Mouse (Mus musculus) WW6 (cell line): ENCODE measurements at regions not wholly inside any gene's neighbourhood (a gene's known extent, or its start where the extent isn't known, plus 50 kb on each side); places are given as distances from the start of the nearest gene placed in this dataset.

Source experiments
- DNase-seq: peaks from one replicate; pipeline ENCODE4 v3.0.0-alpha.2; 2013; ENCODE audit warnings: low read depth, low spot score

GRCm38 (mm10) chr12:16268621-16269165 is 342.1 kb downstream of the Lpin1 start:
- no peak for DNase-seq

GRCm38 (mm10) chr12:16261465-16261864 is 349.3 kb downstream of the Lpin1 start:
- DNase-seq, result no peak

GRCm38 (mm10) chr12:16260981-16261380 is 349.8 kb downstream of the Lpin1 start:
- DNase-seq, result no peak

- no peak for DNase-seq
Measured at GRCm38 (mm10) chr12:16260501-16260900, 350.3 kb downstream of the Lpin1 start.

- DNase-seq, result no peak
Measured at GRCm38 (mm10) chr12:16250621-16251020, 360.1 kb downstream of the Lpin1 start.

- DNase-seq, result no peak
Measured at GRCm38 (mm10) chr12:16250096-16250495, 360.7 kb downstream of the Lpin1 start.

- no peak for DNase-seq
Measured at GRCm38 (mm10) chr12:16239792-16240191, 371.0 kb downstream of the Lpin1 start.

GRCm38 (mm10) chr12:16237498-16237897 is 373.3 kb downstream of the Lpin1 start:
- DNase-seq, result no peak

GRCm38 (mm10) chr12:16233559-16233958 is 377.2 kb downstream of the Lpin1 start:
- no peak for DNase-seq

- no peak for DNase-seq
Measured at GRCm38 (mm10) chr12:16232828-16233227, 377.9 kb downstream of the Lpin1 start.

- no peak for DNase-seq
Measured at GRCm38 (mm10) chr12:16232051-16232450, 378.7 kb downstream of the Lpin1 start.

GRCm38 (mm10) chr12:16231093-16231492 is 379.7 kb downstream of the Lpin1 start:
- no peak for DNase-seq

GRCm38 (mm10) chr12:16225428-16225827 is 385.3 kb downstream of the Lpin1 start:
- DNase-seq, result no peak

GRCm38 (mm10) chr12:16222836-16223450 is 387.8 kb downstream of the Lpin1 start:
- no peak for DNase-seq

GRCm38 (mm10) chr12:16222205-16222604 is 388.6 kb downstream of the Lpin1 start:
- no peak for DNase-seq

GRCm38 (mm10) chr12:16221142-16221541 is 389.6 kb downstream of the Lpin1 start:
- DNase-seq, result no peak

GRCm38 (mm10) chr12:16220561-16220960 is 390.2 kb downstream of the Lpin1 start:
- no peak for DNase-seq

GRCm38 (mm10) chr12:16218906-16219305 is 391.9 kb downstream of the Lpin1 start:
- DNase-seq, result no peak

GRCm38 (mm10) chr12:16210553-16210952 is 393.8 kb upstream of the Trib2 start:
- DNase-seq, result no peak

GRCm38 (mm10) chr12:16210111-16210510 is 393.4 kb upstream of the Trib2 start:
- no peak for DNase-seq

GRCm38 (mm10) chr12:16204941-16205340 is 388.2 kb upstream of the Trib2 start:
- DNase-seq, result no peak

GRCm38 (mm10) chr12:16196917-16197316 is 380.2 kb upstream of the Trib2 start:
- DNase-seq, result no peak

- DNase-seq, result no peak
Measured at GRCm38 (mm10) chr12:16191803-16192389, 375.2 kb upstream of the Trib2 start.
